Mouse (Mus musculus): ENCODE measurements at regions not wholly inside any gene's neighbourhood (a gene's known extent, or its start where the extent isn't known, plus 50 kb on each side); places are given as distances from the start of the nearest gene placed in this dataset.

GRCm38 (mm10) chr9:61721071-61721470 lies 193.3 kb downstream of the Rplp1 start:
- H3K27me3 ChIP-seq (ENCODE audit: control insufficient read depth, insufficient read depth, low read length): 0 out of 2 replicates have a peak, but pooled peaks cover 4% of the 10 kb centered on the region
- H3K4me2 ChIP-seq (replicated peaks; ENCODE audit: low read depth, low read length): no peak overlapping the region
- no peaks in the 10 kb centered on the region for H3K4me1 ChIP-seq (ENCODE audit: control insufficient read depth, insufficient read depth, low read length)
- H3K9ac ChIP-seq (ENCODE audit: low read depth, low read length): no peak overlapping the region
- H3K4me3 ChIP-seq (ENCODE audit: low read length): no peak overlapping the region
- 61% methylated on average over 4 of the region's 4 CpGs for WGBS
- no peak for ATAC-seq (ENCODE audit: low FRiP score, low TSS enrichment)
- no peaks in the 10 kb centered on the region for H3K9me3 ChIP-seq (ENCODE audit: control insufficient read depth, low read length)
- no peaks in the 10 kb centered on the region for H3K36me3 ChIP-seq (ENCODE audit: control insufficient read depth, insufficient read depth, low read length)
- no peak overlapping the region for H3K27ac ChIP-seq (ENCODE audit: low read depth, low read length)

DNA sequence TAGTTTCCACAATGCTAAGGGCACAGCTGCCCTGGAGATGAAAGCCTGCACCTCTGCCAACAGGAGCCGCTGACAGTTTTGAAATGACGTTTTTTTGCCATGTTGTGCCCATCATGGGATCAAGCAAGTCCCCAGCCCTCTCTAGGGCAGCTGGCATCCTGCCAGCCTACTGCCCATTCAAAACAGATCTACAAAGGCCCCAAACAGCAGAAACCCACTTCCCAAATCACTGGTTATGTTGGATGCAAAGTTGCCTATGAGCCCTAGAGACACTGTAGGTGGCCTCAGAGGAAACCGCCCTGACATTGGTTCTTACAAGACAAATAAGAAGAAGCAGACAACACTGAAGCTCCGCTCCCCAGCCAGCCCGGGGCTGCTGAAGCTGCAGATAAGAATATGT lies 194.1 kb downstream of the Rplp1 start:
- Histone ChIP-seq H3K9ac (ENCODE audit: low read depth, low read length) (no peak overlapping the region), H3K27me3 (ENCODE audit: control insufficient read depth, insufficient read depth, low read length) (peaks cover 10% of the 10 kb centered on the region), H3K27ac (ENCODE audit: low read depth, low read length) (no peak overlapping the region), H3K4me2 (replicated peaks; ENCODE audit: low read depth, low read length) (no peak overlapping the region), H3K4me3 (ENCODE audit: low read length) (no peak overlapping the region), H3K9me3 (ENCODE audit: control insufficient read depth, low read length) (no peaks in the 10 kb centered on the region), H3K36me3 (ENCODE audit: control insufficient read depth, insufficient read depth, low read length) (no peaks in the 10 kb centered on the region), H3K4me1 (ENCODE audit: control insufficient read depth, insufficient read depth, low read length) (peaks cover 2% of the 10 kb centered on the region)
- 78% methylated on average over 5 of the region's 5 CpGs for WGBS
- no peak for ATAC-seq (ENCODE audit: low FRiP score, low TSS enrichment)

GRCm38 (mm10) chr9:61716751-61717150 lies 197.6 kb downstream of the Rplp1 start:
- no peak overlapping the region for H3K4me2 ChIP-seq (replicated peaks; ENCODE audit: low read depth, low read length)
- H3K4me1 ChIP-seq (ENCODE audit: control insufficient read depth, insufficient read depth, low read length): peaks cover 20% of the 10 kb centered on the region
- no peak overlapping the region for H3K27ac ChIP-seq (ENCODE audit: low read depth, low read length)
- no peak for ATAC-seq (ENCODE audit: low FRiP score, low TSS enrichment)
- peaks cover 11% of the 10 kb centered on the region for H3K27me3 ChIP-seq (ENCODE audit: control insufficient read depth, insufficient read depth, low read length)
- H3K36me3 ChIP-seq (ENCODE audit: control insufficient read depth, insufficient read depth, low read length): no peaks in the 10 kb centered on the region
- no peaks in the 10 kb centered on the region for H3K9me3 ChIP-seq (ENCODE audit: control insufficient read depth, low read length)
- no peak overlapping the region for H3K9ac ChIP-seq (ENCODE audit: low read depth, low read length)
- 52% methylated on average over 4 of the region's 4 CpGs for WGBS
- no peak overlapping the region for H3K4me3 ChIP-seq (ENCODE audit: low read length)

DNA sequence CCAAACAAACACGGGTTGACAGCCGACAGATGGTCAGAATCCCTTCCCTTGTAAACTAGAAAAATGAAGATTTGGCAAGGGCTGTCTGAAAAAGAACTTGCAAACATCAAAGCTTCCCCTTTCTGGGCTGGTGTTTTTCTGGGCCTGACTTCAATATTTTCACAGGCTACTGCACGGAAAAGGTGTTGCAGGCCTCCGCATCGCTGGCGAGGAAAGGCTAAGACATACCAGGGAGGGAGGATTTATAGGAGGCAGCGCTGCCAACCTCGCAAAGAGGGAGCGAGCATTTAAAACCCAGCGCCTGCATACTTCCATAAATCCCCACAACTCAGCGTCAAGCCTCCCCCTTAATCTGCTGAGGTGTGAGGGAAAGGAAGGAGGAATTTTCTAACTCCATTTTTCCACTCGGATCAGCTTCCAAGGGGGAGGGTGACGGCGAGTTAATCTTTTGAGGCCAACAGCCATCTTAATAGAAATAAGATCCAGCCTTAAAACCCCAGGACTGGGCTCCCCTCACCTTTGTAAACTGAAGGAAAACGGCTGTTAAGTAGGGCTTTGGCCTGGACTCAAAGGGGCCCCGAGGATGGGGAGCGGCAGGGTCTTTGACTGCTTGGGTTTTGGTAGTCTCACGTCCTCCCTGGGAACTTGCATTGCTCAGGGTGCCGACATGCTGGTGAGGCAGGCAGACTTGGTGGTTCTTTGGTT lies 199.9 kb downstream of the Rplp1 start:
- H3K4me3 ChIP-seq (ENCODE audit: low read length): no peak overlapping the region
- H3K36me3 ChIP-seq (ENCODE audit: control insufficient read depth, insufficient read depth, low read length): no peaks in the 10 kb centered on the region
- H3K27me3 ChIP-seq (ENCODE audit: control insufficient read depth, insufficient read depth, low read length): peaks cover 11% of the 10 kb centered on the region
- WGBS: 13% methylated on average over 19 of the region's 19 CpGs
- H3K4me1 ChIP-seq (ENCODE audit: control insufficient read depth, insufficient read depth, low read length): peaks cover 20% of the 10 kb centered on the region
- no peak overlapping the region for H3K9ac ChIP-seq (ENCODE audit: low read depth, low read length)
- H3K27ac ChIP-seq (ENCODE audit: low read depth, low read length): peak overlapping the region; percentile 17; the same call in 1 of the 2 replicates
- H3K4me2 ChIP-seq (replicated peaks; ENCODE audit: low read depth, low read length): peak overlapping the region; percentile 10; the same call in 1 of the 2 replicates
- peak; percentile 72 for ATAC-seq (ENCODE audit: low FRiP score, low TSS enrichment)
- H3K9me3 ChIP-seq (ENCODE audit: control insufficient read depth, low read length): no peaks in the 10 kb centered on the region

DNA sequence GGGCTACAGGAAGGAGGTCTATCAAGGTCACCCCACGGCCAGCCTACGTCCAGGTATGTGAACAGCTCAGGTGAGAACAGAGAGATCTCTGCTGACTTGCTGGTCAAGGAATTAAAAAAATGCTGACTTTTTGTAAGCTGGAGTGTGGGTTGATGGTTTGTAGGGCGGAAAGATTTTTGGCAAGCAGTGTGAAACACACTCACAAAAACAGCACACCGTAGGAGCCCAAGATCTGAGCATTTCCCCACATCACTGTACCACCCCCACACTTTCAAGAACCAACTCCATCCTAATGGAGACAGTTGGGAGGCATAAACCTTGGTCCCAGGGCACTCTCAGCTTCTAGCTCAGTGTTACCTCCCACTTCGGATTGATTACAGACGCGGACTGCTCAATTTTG lies 200.5 kb downstream of the Rplp1 start:
- H3K4me3 ChIP-seq (ENCODE audit: low read length): no peak overlapping the region
- WGBS: 43% methylated on average over 7 of the region's 7 CpGs
- ATAC-seq (ENCODE audit: low FRiP score, low TSS enrichment): no peak; the same call in 1 of the 2 replicates
- H3K9me3 ChIP-seq (ENCODE audit: control insufficient read depth, low read length): no peaks in the 10 kb centered on the region
- no peak overlapping the region for H3K9ac ChIP-seq (ENCODE audit: low read depth, low read length)
- no peak overlapping the region for H3K4me2 ChIP-seq (replicated peaks; ENCODE audit: low read depth, low read length)
- H3K36me3 ChIP-seq (ENCODE audit: control insufficient read depth, insufficient read depth, low read length): no peaks in the 10 kb centered on the region
- H3K4me1 ChIP-seq (ENCODE audit: control insufficient read depth, insufficient read depth, low read length): peaks cover 20% of the 10 kb centered on the region
- 0 out of 2 replicates have a peak overlapping the region, but pooled peaks have one; percentile 9 for H3K27ac ChIP-seq (ENCODE audit: low read depth, low read length)
- peaks cover 11% of the 10 kb centered on the region for H3K27me3 ChIP-seq (ENCODE audit: control insufficient read depth, insufficient read depth, low read length)

DNA sequence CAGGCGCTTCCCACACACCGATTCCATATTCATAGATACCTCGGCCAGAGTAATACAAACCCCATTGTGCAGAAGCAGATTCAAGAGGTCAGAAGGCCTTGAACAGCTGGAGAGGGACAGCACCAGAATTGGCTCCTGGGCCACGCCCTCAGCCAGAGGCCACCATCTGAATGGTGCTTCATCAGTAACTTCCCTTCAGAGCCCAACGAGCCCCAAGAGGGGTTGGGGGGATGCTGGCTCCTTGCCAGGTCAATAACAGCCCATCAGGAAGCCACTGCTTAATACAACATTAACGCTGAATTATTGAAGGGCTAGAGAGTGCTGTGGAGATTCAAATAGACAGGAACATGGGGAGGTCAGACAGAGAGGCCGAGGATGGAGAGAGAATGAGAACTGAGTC lies 203.0 kb downstream of the Rplp1 start:
- no peak for ATAC-seq (ENCODE audit: low FRiP score, low TSS enrichment)
- no peak overlapping the region for H3K4me3 ChIP-seq (ENCODE audit: low read length)
- no peak overlapping the region for H3K27ac ChIP-seq (ENCODE audit: low read depth, low read length)
- H3K27me3 ChIP-seq (ENCODE audit: control insufficient read depth, insufficient read depth, low read length): peaks cover 8% of the 10 kb centered on the region
- H3K4me2 ChIP-seq (replicated peaks; ENCODE audit: low read depth, low read length): no peak overlapping the region
- WGBS: 47% methylated on average over 7 of the region's 7 CpGs
- H3K9ac ChIP-seq (ENCODE audit: low read depth, low read length): no peak overlapping the region
- H3K4me1 ChIP-seq (ENCODE audit: control insufficient read depth, insufficient read depth, low read length): peaks cover 20% of the 10 kb centered on the region
- H3K9me3 ChIP-seq (ENCODE audit: control insufficient read depth, low read length): no peaks in the 10 kb centered on the region
- no peaks in the 10 kb centered on the region for H3K36me3 ChIP-seq (ENCODE audit: control insufficient read depth, insufficient read depth, low read length)

DNA sequence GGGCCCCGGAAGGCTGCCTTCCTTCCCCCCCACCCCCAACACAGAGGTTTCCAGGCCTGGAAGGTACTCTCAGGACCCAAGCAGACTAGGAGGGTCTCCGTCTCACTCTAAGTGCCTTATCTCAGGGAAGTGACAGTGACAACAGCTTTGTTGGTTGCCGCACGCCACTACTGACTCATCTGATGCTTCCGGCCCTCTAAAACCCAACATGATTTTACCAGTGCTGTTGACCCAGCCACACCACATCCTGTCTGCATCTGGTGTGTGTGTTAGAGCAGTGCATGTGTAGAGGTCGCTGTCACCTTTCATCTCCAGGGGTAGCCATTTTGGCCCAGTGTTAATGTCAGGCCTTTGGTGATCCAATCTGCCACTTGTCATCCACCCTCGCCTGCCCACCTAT lies 206.5 kb downstream of the Rplp1 start:
- Histone ChIP-seq H3K9ac (ENCODE audit: low read depth, low read length) (no peak overlapping the region), H3K36me3 (ENCODE audit: control insufficient read depth, insufficient read depth, low read length) (no peaks in the 10 kb centered on the region), H3K4me2 (replicated peaks; ENCODE audit: low read depth, low read length) (no peak overlapping the region), H3K4me1 (ENCODE audit: control insufficient read depth, insufficient read depth, low read length) (no peaks in the 10 kb centered on the region), H3K27ac (ENCODE audit: low read depth, low read length) (no peak overlapping the region), H3K9me3 (ENCODE audit: control insufficient read depth, low read length) (no peaks in the 10 kb centered on the region), H3K4me3 (ENCODE audit: low read length) (no peak overlapping the region), H3K27me3 (ENCODE audit: control insufficient read depth, insufficient read depth, low read length) (no peaks in the 10 kb centered on the region; the same call in 1 of the 2 replicates)
- WGBS: 76% methylated on average over 7 of the region's 7 CpGs
- no peak for ATAC-seq (ENCODE audit: low FRiP score, low TSS enrichment)

- H3K4me1 ChIP-seq (ENCODE audit: control insufficient read depth, insufficient read depth, low read length): no peaks in the 10 kb centered on the region
- H3K27me3 ChIP-seq (ENCODE audit: control insufficient read depth, insufficient read depth, low read length): no peaks in the 10 kb centered on the region; the same call in 1 of the 2 replicates
- H3K36me3 ChIP-seq (ENCODE audit: control insufficient read depth, insufficient read depth, low read length): no peaks in the 10 kb centered on the region
- H3K4me3 ChIP-seq (ENCODE audit: low read length): no peak overlapping the region
- WGBS: 82% methylated on average over 2 of the region's 2 CpGs
- H3K9ac ChIP-seq (ENCODE audit: low read depth, low read length): no peak overlapping the region
- ATAC-seq (ENCODE audit: low FRiP score, low TSS enrichment): no peak
- H3K4me2 ChIP-seq (replicated peaks; ENCODE audit: low read depth, low read length): no peak overlapping the region
- no peaks in the 10 kb centered on the region for H3K9me3 ChIP-seq (ENCODE audit: control insufficient read depth, low read length)
- no peak overlapping the region for H3K27ac ChIP-seq (ENCODE audit: low read depth, low read length)
Observed at GRCm38 (mm10) chr9:61707296-61707695, 207.0 kb downstream of the Rplp1 start.

- Histone ChIP-seq H3K4me1 (ENCODE audit: control insufficient read depth, insufficient read depth, low read length) (no peaks in the 10 kb centered on the region), H3K9me3 (ENCODE audit: control insufficient read depth, low read length) (no peaks in the 10 kb centered on the region), H3K9ac (ENCODE audit: low read depth, low read length) (no peak overlapping the region), H3K36me3 (ENCODE audit: control insufficient read depth, insufficient read depth, low read length) (no peaks in the 10 kb centered on the region), H3K4me3 (ENCODE audit: low read length) (no peak overlapping the region), H3K27me3 (ENCODE audit: control insufficient read depth, insufficient read depth, low read length) (no peaks in the 10 kb centered on the region; the same call in 1 of the 2 replicates), H3K27ac (ENCODE audit: low read depth, low read length) (no peak overlapping the region; the same call in 1 of the 2 replicates), H3K4me2 (replicated peaks; ENCODE audit: low read depth, low read length) (no peak overlapping the region)
- WGBS: 86% methylated on average over 6 of the region's 6 CpGs
- no peak for ATAC-seq (ENCODE audit: low FRiP score, low TSS enrichment)
Observed at GRCm38 (mm10) chr9:61706263-61706755, 208.0 kb downstream of the Rplp1 start.

All from kidney, embryonic 14.5 days (tissue).